Comparison of ENCODE assay signal across 9 mouse cellular contexts in the genomic region with DNA sequence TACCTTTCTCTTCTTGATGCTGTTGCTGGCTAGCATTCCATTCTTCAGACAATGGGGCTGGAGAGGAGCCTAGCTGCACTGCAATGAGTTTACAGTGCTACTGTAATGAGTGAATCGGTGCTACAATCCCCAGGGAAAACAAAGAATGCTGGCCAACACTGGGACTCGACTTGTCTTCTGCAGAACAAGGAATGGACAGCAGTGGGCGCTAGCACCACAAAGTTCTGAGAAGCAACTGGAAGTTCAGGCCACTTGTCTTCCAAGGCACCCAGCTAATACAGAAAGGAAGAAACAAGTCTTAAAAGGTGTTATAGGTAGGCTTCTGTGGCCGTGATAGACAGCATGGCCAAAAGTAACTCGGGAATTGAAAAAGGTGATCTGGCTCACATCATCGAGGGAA. TPM values are rescaled to one million over a fixed set of nuclear protein-coding genes. Genes with fewer than 3 reads are reported as not detected.
A peak's percentile ranks its signal among the peaks of the same experiment; 100 is the strongest.
DNase-seq lines count a peak whose midpoint lies in the region; ATAC-seq and TF ChIP-seq lines count a peak whose summit lies in the region.
"Had no signal": no experiment of that assay in that cellular context is flagged by ENCODE, and none has a peak within 500 bp of the region (broad histone marks: within the 10 kb centered on the region; RNA-seq: fewer than 3 reads in every experiment).

No protein-coding gene starts in this region.

- no peaks in the 10 kb centered on the region for H3K27me3 ChIP-seq in small intestine, adult 2 months (ENCODE audit: control insufficient read depth, insufficient read depth, low read length)

- no peak overlapping the region for H3K27ac ChIP-seq in small intestine, adult 2 months (ENCODE audit: insufficient read depth, low read depth, low read length)
- H3K27ac ChIP-seq: heart, embryonic 15.5 days had no signal

- no peaks in the 10 kb centered on the region for H3K36me3 ChIP-seq in small intestine, adult 2 months (ENCODE audit: control insufficient read depth, insufficient read depth, low read length)
- H3K36me3 ChIP-seq: heart, embryonic 15.5 days had no signal

- TF ChIP-seq CTCF in brain, embryonic 14.5 days (IDR thresholded peaks at IDR 0.05; ENCODE audit: borderline replicate concordance, extremely low read depth, insufficient read depth, insufficient read length): peak; percentile 81
- TF ChIP-seq CTCF in small intestine, adult 2 months (IDR thresholded peaks at IDR 0.05; ENCODE audit: extremely low read depth, insufficient read length, insufficient replicate concordance, low read depth, low read length): peak; percentile 70; the same call in 1 of the 2 replicates

- no peak for TF ChIP-seq POLR2A in brain, embryonic 14.5 days (IDR thresholded peaks at IDR 0.05; ENCODE audit: borderline replicate concordance, extremely low read depth, insufficient read depth, insufficient read length, poor library complexity, severe bottlenecking)
- TF ChIP-seq POLR2A in small intestine, adult 2 months (IDR thresholded peaks at IDR 0.05; ENCODE audit: low read depth, low read length): no peak

- peak; percentile 37 for DNase-seq in thymus, postnatal 4 days
- DNase-seq in thymus, postnatal 14 days: no peak
- peak; percentile 84 for DNase-seq in brain, embryonic 14.5 days (ENCODE audit: low read depth)
- peak; percentile 85 to 86 for DNase-seq in kidney, postnatal 4 days
- peak; percentile 50 to 68 for DNase-seq in lung, adult 18-20 months

- no peak overlapping the region for H3K4me3 ChIP-seq in small intestine, adult 2 months (ENCODE audit: low read depth, low read length)
- H3K4me3 ChIP-seq: heart, embryonic 15.5 days had no signal

- H3K4me1 ChIP-seq in small intestine, adult 2 months (ENCODE audit: control insufficient read depth, insufficient read depth, insufficient read length, low read length): no peaks in the 10 kb centered on the region
- H3K4me1 ChIP-seq: heart, embryonic 15.5 days had no signal

- ATAC-seq in frontal cortex, adult (ENCODE audit: low TSS enrichment): peak; percentile 79
- ATAC-seq in inflammation-experienced regulatory T-cells, adult 6 months: no peak

- WGBS in small intestine, adult 2 months: 27% methylated on average over 6 of the region's 6 CpGs

RNA-seq across cellular contexts. Expression of gene Kcnma1, which starts 53.4 kb away (rescaled TPM):
- 10.6 and 18.3 TPM in 2 replicates for polyA plus RNA-seq in brain, embryonic 14.5 days (2012; rRNA removed)
- polyA plus RNA-seq in small intestine, adult 2 months (2012; rRNA removed): 2.9 and 3.5 TPM in 2 replicates
- polyA plus RNA-seq in inflammation-experienced regulatory T-cells, adult 6 months (2017; shearing (Covaris generic)): not detected
